Mouse (Mus musculus) heart, adult 2 months (tissue): ENCODE measurements around the gene Agxt. TPM values are rescaled to one million over a fixed set of nuclear protein-coding genes. Genes with fewer than 3 reads are reported as not detected.

Experiments used
- DNase-seq, 2 experiments: peaks; one replicate each; pipeline ENCODE4 v3.0.0; 2021
- H3K27ac ChIP-seq: fragments of 200-600 bp; 2 replicates; pipeline ENCODE4 v1.8.1; 2022
- H3K27me3 ChIP-seq: fragments of 200-500 bp; 2 replicates; pipeline ENCODE4 v1.6.1; 2012; ENCODE audit warnings: mild to moderate bottlenecking, low read length, inconsistent platforms, mixed read lengths; ENCODE audit not compliant: control insufficient read depth, insufficient read depth
- H3K36me3 ChIP-seq: fragments of 200-500 bp; 2 replicates; pipeline ENCODE4 v1.6.1; 2012; ENCODE audit warnings: low read length, inconsistent platforms; ENCODE audit not compliant: control insufficient read depth, insufficient read depth
- H3K4me1 ChIP-seq: fragments of 200-500 bp; 2 replicates; pipeline ENCODE4 v1.6.1; 2011; ENCODE audit warnings: low read length; ENCODE audit not compliant: control insufficient read depth, insufficient read depth
- H3K4me3 ChIP-seq: fragments of 200-600 bp; 2 replicates; pipeline ENCODE4 v1.8.1; 2022
- H3K79me2 ChIP-seq: fragments of 200-500 bp; replicated peaks from 2 replicates; pipeline ENCODE4 v1.6.1; 2012; ENCODE audit warnings: mild to moderate bottlenecking, inconsistent platforms, low read length, moderate library complexity, mixed read lengths; ENCODE audit not compliant: control insufficient read depth, insufficient read depth
- H3K9ac ChIP-seq: fragments of 200-500 bp; 2 replicates; pipeline ENCODE4 v1.6.1; 2012; ENCODE audit warnings: low read depth, mild to moderate bottlenecking, control low read depth, inconsistent platforms, low read length, mixed read lengths
- CTCF ChIP-seq: fragments of 200-600 bp; IDR thresholded peaks from 2 replicates; pipeline ENCODE4 v1.8.1; 2022; ENCODE audit warnings: antibody characterized with exemption, mild to moderate bottlenecking, moderate library complexity
- EP300 ChIP-seq: fragments of 200-500 bp; IDR thresholded peaks from 2 replicates; pipeline ENCODE4 v1.6.1; 2011; ENCODE audit warnings: low read depth, low read length, control low read depth; ENCODE audit not compliant: insufficient read depth
- POLR2A ChIP-seq: fragments of 200-500 bp; IDR thresholded peaks from 2 replicates; pipeline ENCODE4 v1.6.1; 2011; ENCODE audit warnings: mild to moderate bottlenecking, low read depth, low read length, control low read depth; ENCODE audit not compliant: insufficient read depth
- WGBS: fragments of 180-500 bp; shearing (Covaris S2); methylation state at CpG from one replicate; pipeline ENCODE4 v1.1.7; 2018; 5-methylcytosine and 5-hydroxymethylcytosine counted together
- intact Hi-C: fragments of 180-260 bp; cut with DNase I; formaldehyde crosslinking; loops from one replicate; pipeline ENCODE4 v1.15.1; 2025
- polyA plus RNA-seq: library from polyadenylated mRNA; depleted of rRNA; stranded (reverse); fragments of >200 nt; gene quantifications from 2 replicates; pipeline ENCODE4 v1.2.3, GENCODE M21; 2012
- total RNA-seq, 2 experiments: library from RNA; stranded (reverse); gene quantifications; 2 replicates each; pipeline ENCODE4 v1.2.3; 2021

Gene Agxt
- total and polyA plus RNA-seq, 3 experiments = not detected

DNA sequence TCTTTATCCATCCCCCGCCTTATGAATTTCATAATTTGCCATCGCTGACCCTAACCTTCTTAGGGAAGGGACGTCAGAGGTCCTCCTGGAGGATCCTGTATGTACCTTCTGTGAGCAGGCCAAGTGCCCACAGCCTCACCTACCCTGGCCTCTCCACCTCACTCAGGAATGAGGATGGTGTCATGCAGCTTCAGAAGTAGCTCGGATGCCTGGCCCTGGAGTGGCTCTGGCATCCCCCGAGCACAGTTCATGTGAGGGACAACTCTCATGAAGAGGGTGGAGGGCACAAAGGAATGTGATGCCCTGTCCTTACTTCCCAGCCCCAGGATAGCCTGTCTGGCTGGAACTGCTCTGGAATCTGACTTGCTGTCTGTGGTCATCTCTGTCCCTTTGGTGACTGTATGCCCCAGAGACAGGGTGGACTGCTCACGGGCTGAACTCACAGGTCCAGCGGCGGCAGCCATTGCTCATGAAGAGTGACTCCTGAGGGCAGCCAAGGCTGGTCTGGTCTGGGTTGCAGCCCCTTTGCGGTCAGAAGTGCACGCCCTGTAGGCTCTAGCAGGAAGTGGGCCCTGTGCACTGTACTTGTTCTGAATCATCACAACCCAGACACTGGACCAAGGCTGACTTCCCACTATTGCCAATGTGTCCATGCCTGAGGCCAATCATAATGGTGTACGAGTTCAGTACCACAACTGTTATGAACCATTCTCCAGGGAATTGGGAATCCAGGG, 31.5 kb downstream of the Agxt start:
- intact Hi-C loops = no loop called here
- H3K4me1 ChIP-seq = no peaks in the 10 kb centered on the region
- H3K27ac ChIP-seq = no peak overlapping the region
- no peaks in the 10 kb centered on the region for H3K79me2 ChIP-seq
- 80% methylated on average over 11 of the region's 11 CpGs for WGBS
- no peaks in the 10 kb centered on the region for H3K27me3 ChIP-seq
- DNase-seq = no peak
- no peak overlapping the region for H3K9ac ChIP-seq
- no peak overlapping the region for H3K4me3 ChIP-seq
- no peaks in the 10 kb centered on the region for H3K36me3 ChIP-seq
- TF ChIP-seq EP300 = no peak
- TF ChIP-seq POLR2A = no peak
- TF ChIP-seq CTCF = no peak

DNA sequence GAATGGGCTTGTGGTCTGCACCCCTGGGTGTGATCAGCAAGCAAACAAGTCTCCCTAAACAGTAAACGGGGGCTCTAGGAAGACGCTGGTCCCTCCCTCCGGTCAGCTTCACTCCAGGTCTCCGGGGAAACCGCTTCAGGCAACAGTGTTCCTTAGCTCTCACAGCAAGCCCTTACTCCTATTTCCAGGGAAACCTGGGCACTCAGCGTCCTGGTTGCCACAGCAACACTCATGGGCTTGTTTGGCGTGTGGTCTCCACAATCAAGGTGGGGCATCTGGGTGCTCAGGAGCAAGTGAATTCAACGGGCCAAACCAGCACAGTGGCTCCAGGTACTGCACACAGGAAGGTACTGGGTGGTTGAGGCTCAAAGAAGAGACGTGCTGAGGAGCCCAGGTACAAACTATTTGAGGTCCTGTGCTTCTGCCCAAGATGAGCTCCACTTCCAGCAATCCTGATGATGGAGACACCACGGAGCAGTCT, 33.3 kb downstream of the Agxt start, which contains the start of gene Crocc2:
Crocc2 (plus strand) TSS at position 431 of the 481 bp plus-strand sequence.
- WGBS = 57% methylated on average over 10 of the region's 10 CpGs
- Histone ChIP-seq H3K4me3 (no peak within 1 kb of the TSS), H3K9ac (no peak within 1 kb of the TSS), H3K36me3 (no peaks in the 10 kb centered on the region), H3K27me3 (no peaks in the 10 kb centered on the region), H3K79me2 (no peaks in the 10 kb centered on the region), H3K4me1 (no peaks in the 10 kb centered on the region), H3K27ac (no peak within 1 kb of the TSS)
- intact Hi-C loops = no loop called here
- no peak for DNase-seq
- no peak for TF ChIP-seq POLR2A
- TF ChIP-seq EP300 = no peak
- no peak for TF ChIP-seq CTCF

DNA sequence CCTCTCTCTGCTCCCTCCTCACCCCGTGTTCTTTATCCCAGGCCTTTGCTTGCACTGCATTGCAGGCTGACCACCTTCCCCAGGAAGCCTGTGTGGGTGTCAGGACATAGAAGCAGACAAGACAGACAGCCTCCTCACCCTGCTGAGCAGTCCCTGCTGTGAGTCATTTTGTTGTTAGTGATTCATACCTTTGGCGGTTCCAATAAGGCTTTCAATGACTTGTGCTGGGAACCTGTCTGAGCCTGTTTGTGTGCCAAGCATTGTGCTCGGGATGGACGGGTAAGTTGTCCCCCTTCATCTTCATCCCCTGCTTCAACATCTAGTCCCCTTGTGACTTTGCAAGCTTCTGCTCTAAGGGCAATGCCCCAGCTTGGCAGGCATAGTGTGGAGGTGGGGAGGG, 38.6 kb downstream of the Agxt start:
- Histone ChIP-seq H3K36me3 (no peaks in the 10 kb centered on the region), H3K4me3 (no peak overlapping the region), H3K27ac (no peak overlapping the region), H3K4me1 (no peaks in the 10 kb centered on the region; the same call in 1 of the 2 replicates), H3K9ac (no peak overlapping the region), H3K79me2 (no peaks in the 10 kb centered on the region), H3K27me3 (no peaks in the 10 kb centered on the region; the same call in 1 of the 2 replicates)
- intact Hi-C loops = loop anchor here (1.0 to 5.0 kb wide), 3 partner anchors 63 to 334 kb away; no protein-coding TSS in a partner anchor
- WGBS = 45% methylated on average over 4 of the region's 4 CpGs
- no peak for DNase-seq
- no peak for TF ChIP-seq EP300
- TF ChIP-seq POLR2A = no peak
- no peak for TF ChIP-seq CTCF

DNA sequence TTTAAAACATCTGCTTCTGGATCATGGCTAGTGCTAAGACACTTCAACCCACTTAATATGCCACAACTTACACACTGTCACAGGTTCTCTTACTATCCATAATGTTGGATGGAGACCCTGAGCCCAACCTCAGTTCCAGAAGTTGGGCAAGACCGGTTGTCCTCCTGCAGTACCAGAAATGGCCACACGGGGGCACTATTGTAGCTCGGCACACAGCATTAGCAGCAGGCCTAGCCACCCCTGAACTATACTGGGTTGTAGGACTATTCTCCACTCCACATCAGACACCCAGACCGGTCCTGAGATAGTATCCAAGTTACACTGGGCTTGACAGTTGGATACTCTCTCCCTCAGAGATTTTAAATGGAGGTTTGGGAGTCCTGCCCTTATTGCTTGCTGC, 39.4 kb downstream of the Agxt start:
- Histone ChIP-seq H3K27ac (no peak overlapping the region), H3K27me3 (no peaks in the 10 kb centered on the region; the same call in 1 of the 2 replicates), H3K36me3 (no peaks in the 10 kb centered on the region), H3K9ac (no peak overlapping the region), H3K4me3 (no peak overlapping the region), H3K79me2 (no peaks in the 10 kb centered on the region), H3K4me1 (no peaks in the 10 kb centered on the region; the same call in 1 of the 2 replicates)
- intact Hi-C loops = loop anchor here (1.0 to 5.0 kb wide), 3 partner anchors 62 to 333 kb away; no protein-coding TSS in a partner anchor
- 3% methylated on average over 4 of the region's 4 CpGs for WGBS
- peak; percentile 63 to 86 for DNase-seq
- TF ChIP-seq CTCF = no peak
- TF ChIP-seq POLR2A = no peak
- TF ChIP-seq EP300 = peak; percentile 69; the same call in 1 of the 2 replicates

DNA sequence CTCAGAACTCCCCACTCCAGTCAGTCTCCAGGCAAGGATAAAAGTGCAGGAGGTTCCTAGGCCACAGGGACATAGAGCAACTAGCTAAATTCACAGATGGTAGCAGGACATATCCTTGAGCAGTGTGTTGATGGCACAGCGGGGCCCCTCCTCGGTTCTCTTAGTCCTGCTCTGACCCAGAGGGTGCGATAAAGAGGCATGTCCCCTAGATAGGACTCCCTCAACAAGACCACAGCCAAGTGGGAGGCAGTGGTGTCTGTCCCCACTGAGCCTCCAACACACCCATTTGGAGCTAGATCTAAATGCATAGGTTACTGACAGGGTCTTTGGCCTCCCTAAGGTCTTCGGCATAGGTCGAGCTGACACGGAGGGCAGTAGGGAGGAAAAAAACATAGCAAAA, 40.8 kb downstream of the Agxt start:
- no peak for DNase-seq
- Histone ChIP-seq H3K79me2 (no peaks in the 10 kb centered on the region), H3K4me3 (no peak overlapping the region), H3K36me3 (no peaks in the 10 kb centered on the region), H3K9ac (no peak overlapping the region), H3K27ac (no peak overlapping the region), H3K27me3 (no peaks in the 10 kb centered on the region; the same call in 1 of the 2 replicates), H3K4me1 (no peaks in the 10 kb centered on the region; the same call in 1 of the 2 replicates)
- WGBS = 47% methylated on average over 6 of the region's 6 CpGs
- TF ChIP-seq CTCF (no peak), POLR2A (no peak), EP300 (no peak)
- intact Hi-C loops = loop anchor here (5.0 kb wide), 2 partner anchors 41 to 166 kb away; partner anchors contain the start of genes Pask and Ppp1r7
